ENCODE assay signal across 12 mouse cellular contexts in genomic region chr3:53234689-53235088, GRCm38 (mm10).
A peak's percentile ranks its signal among the peaks of the same experiment; 100 is the strongest.
DNase-seq lines count a peak whose midpoint lies in the region; ATAC-seq and TF ChIP-seq lines count a peak whose summit lies in the region.
"Had no signal": no experiment of that assay in that cellular context is flagged by ENCODE, and none has a peak within 500 bp of the region (broad histone marks: within the 10 kb centered on the region; RNA-seq: fewer than 3 reads in every experiment).

No protein-coding gene starts in this region.

- DNase-seq in hindbrain, postnatal 0 days (ENCODE audit: low spot score): no peak
- no peak for DNase-seq in lung, postnatal 0 days (ENCODE audit: low spot score)
- no peak for DNase-seq in lung, postnatal 14 days
- DNase-seq in ES-CJ7 (ENCODE audit: low read depth, low spot score): peak; percentile 55
- peak; percentile 15 for DNase-seq in induced T-regulatory cell, adult 2 months (ENCODE audit: low read depth)
- no peak for DNase-seq in frontal cortex, postnatal 36 days (ENCODE audit: low spot score in 2 of 2)
- no peak for DNase-seq in limb, embryonic 10.5 days (ENCODE audit: low spot score)
- DNase-seq: adrenal gland, postnatal 14 days had no signal

- no peaks in the 10 kb centered on the region for H3K4me1 ChIP-seq in hindbrain, postnatal 0 days (ENCODE audit: insufficient read depth, low read length)
- H3K4me1 ChIP-seq in hindbrain, embryonic 16.5 days (ENCODE audit: control insufficient read depth, insufficient read depth, low read depth, low read length): no peaks in the 10 kb centered on the region
- no peaks in the 10 kb centered on the region for H3K4me1 ChIP-seq in lung, postnatal 0 days (ENCODE audit: insufficient read depth, low read depth, low read length)
- no peaks in the 10 kb centered on the region; the same call in 1 of the 2 replicates for H3K4me1 ChIP-seq in limb, embryonic 10.5 days
- H3K4me1 ChIP-seq: hindbrain, embryonic 12.5 days had no signal

- H3K36me3 ChIP-seq in hindbrain, postnatal 0 days (ENCODE audit: insufficient read depth, low read length): no peaks in the 10 kb centered on the region
- H3K36me3 ChIP-seq in hindbrain, embryonic 16.5 days (ENCODE audit: control insufficient read depth, insufficient read depth, low read length): no peaks in the 10 kb centered on the region
- H3K36me3 ChIP-seq in lung, postnatal 0 days (ENCODE audit: insufficient read depth, low read length): no peaks in the 10 kb centered on the region
- peaks cover 1% of the 10 kb centered on the region; the same call in 1 of the 2 replicates for H3K36me3 ChIP-seq in limb, embryonic 10.5 days
- H3K36me3 ChIP-seq: embryonic facial prominence, embryonic 15.5 days; heart, embryonic 10.5 days; hindbrain, embryonic 12.5 days had no signal

- H3K4me2 ChIP-seq in hindbrain, postnatal 0 days (ENCODE audit: low read depth, low read length): no peak overlapping the region
- H3K4me2 ChIP-seq in hindbrain, embryonic 16.5 days (ENCODE audit: low read length): no peak overlapping the region
- H3K4me2 ChIP-seq in lung, postnatal 0 days (replicated peaks; ENCODE audit: low read depth, low read length): no peak overlapping the region
- H3K4me2 ChIP-seq: embryonic facial prominence, embryonic 15.5 days; hindbrain, embryonic 12.5 days had no signal

- no peaks in the 10 kb centered on the region for H3K27me3 ChIP-seq in hindbrain, postnatal 0 days (ENCODE audit: insufficient read depth, low read length)
- H3K27me3 ChIP-seq in hindbrain, embryonic 16.5 days (replicated peaks; ENCODE audit: control insufficient read depth, insufficient read depth, low read length): no peaks in the 10 kb centered on the region
- no peaks in the 10 kb centered on the region for H3K27me3 ChIP-seq in lung, postnatal 0 days (replicated peaks; ENCODE audit: insufficient read depth, low read length)
- H3K27me3 ChIP-seq in limb, embryonic 10.5 days (ENCODE audit: low read depth, poor library complexity, severe bottlenecking): 0 out of 2 replicates have a peak, but pooled peaks cover under 1% of the 10 kb centered on the region
- H3K27me3 ChIP-seq: hindbrain, embryonic 12.5 days had no signal

- H3K9ac ChIP-seq in hindbrain, postnatal 0 days (replicated peaks; ENCODE audit: low read length): no peak overlapping the region
- no peak overlapping the region for H3K9ac ChIP-seq in hindbrain, embryonic 16.5 days (ENCODE audit: low read depth, low read length)
- H3K9ac ChIP-seq in lung, postnatal 0 days (replicated peaks; ENCODE audit: low read depth): no peak overlapping the region
- H3K9ac ChIP-seq: embryonic facial prominence, embryonic 15.5 days; hindbrain, embryonic 12.5 days had no signal

- no peak overlapping the region for H3K4me3 ChIP-seq in hindbrain, postnatal 0 days (ENCODE audit: low read length)
- no peak overlapping the region for H3K4me3 ChIP-seq in hindbrain, embryonic 16.5 days (ENCODE audit: low read length)
- H3K4me3 ChIP-seq in lung, postnatal 0 days (ENCODE audit: low read depth, low read length): no peak overlapping the region
- no peak overlapping the region for H3K4me3 ChIP-seq in limb, embryonic 10.5 days
- H3K4me3 ChIP-seq: embryonic facial prominence, embryonic 15.5 days; heart, embryonic 10.5 days; hindbrain, embryonic 12.5 days had no signal

- no peak overlapping the region for H3K27ac ChIP-seq in hindbrain, postnatal 0 days
- no peak overlapping the region for H3K27ac ChIP-seq in hindbrain, embryonic 16.5 days (ENCODE audit: low read depth, low read length)
- H3K27ac ChIP-seq in lung, postnatal 0 days (ENCODE audit: low read length): no peak overlapping the region
- H3K27ac ChIP-seq in limb, embryonic 10.5 days: no peak overlapping the region
- H3K27ac ChIP-seq: embryonic facial prominence, embryonic 15.5 days; heart, embryonic 10.5 days; hindbrain, embryonic 12.5 days had no signal

- TF ChIP-seq CTCF in hindbrain, postnatal 0 days (IDR thresholded peaks at IDR 0.05; ENCODE audit: low read depth): peak; percentile 47
- TF ChIP-seq CTCF in lung, postnatal 0 days (IDR thresholded peaks at IDR 0.05): peak; percentile 45

- ATAC-seq in hindbrain, postnatal 0 days: no peak
- no peak for ATAC-seq in hindbrain, embryonic 16.5 days
- ATAC-seq in lung, postnatal 0 days: no peak

- no peak for TF ChIP-seq EP300 in lung, postnatal 0 days (IDR thresholded peaks at IDR 0.05)

- H3K9me3 ChIP-seq in hindbrain, postnatal 0 days (ENCODE audit: low read length): no peaks in the 10 kb centered on the region
- H3K9me3 ChIP-seq in hindbrain, embryonic 16.5 days (ENCODE audit: control insufficient read depth, low read length): no peaks in the 10 kb centered on the region
- H3K9me3 ChIP-seq in lung, postnatal 0 days (ENCODE audit: low read length): no peaks in the 10 kb centered on the region
- no peaks in the 10 kb centered on the region for H3K9me3 ChIP-seq in limb, embryonic 10.5 days (replicated peaks)
- H3K9me3 ChIP-seq: embryonic facial prominence, embryonic 15.5 days; heart, embryonic 10.5 days; hindbrain, embryonic 12.5 days had no signal

Comparison
In these comparisons a context has a peak if more than half of its experiments do, and no peak if none do; other contexts are left out.
1. DNase-seq: peak in ES-CJ7 (single experiment) and induced T-regulatory cell, adult 2 months (single experiment); none in hindbrain, postnatal 0 days (single experiment), lung, postnatal 0 days (single experiment), lung, postnatal 14 days (single experiment), frontal cortex, postnatal 36 days (0 of 2) and limb, embryonic 10.5 days (single experiment).